Mouse (Mus musculus) macrophage (primary cell): Measurements from ENCODE around the gene Ckap4. TPM values are rescaled to one million over a fixed set of nuclear protein-coding genes. Genes with fewer than 3 reads are reported as not detected.

ENCODE experiments used
- H3K27ac ChIP-seq: fragments of 350-480 bp; formaldehyde crosslinking; 2 replicates; pipeline ENCODE4 v1.9.0; 2021
- H3K36me3 ChIP-seq: fragments of 350-480 bp; formaldehyde crosslinking; 2 replicates; pipeline ENCODE4 v1.9.0; 2021; ENCODE audit errors: inconsistent target
- H3K4me3 ChIP-seq: fragments of 350-480 bp; formaldehyde crosslinking; 2 replicates; pipeline ENCODE4 v1.9.0; 2021; ENCODE audit errors: inconsistent target
- H3K79me2 ChIP-seq: fragments of 350-480 bp; formaldehyde crosslinking; 2 replicates; pipeline ENCODE4 v1.9.0; 2021; ENCODE audit errors: inconsistent target
- WGBS: methylation state at CpG from one replicate; pipeline ENCODE4 v1.1.7; 2026; ENCODE audit warnings: inconsistent platforms; ENCODE audit not compliant: missing documents; 5-methylcytosine and 5-hydroxymethylcytosine counted together
- polyA plus RNA-seq: library from polyadenylated mRNA; stranded (reverse); fragments of 250-400 nt; gene quantifications from 3 replicates; pipeline ENCODE4 v1.2.4, GENCODE M21; 2018; ENCODE audit warnings: inconsistent platforms

The Ckap4 gene
- polyA plus RNA-seq, 1 experiment from 2014 or later = 15.0 TPM

DNA sequence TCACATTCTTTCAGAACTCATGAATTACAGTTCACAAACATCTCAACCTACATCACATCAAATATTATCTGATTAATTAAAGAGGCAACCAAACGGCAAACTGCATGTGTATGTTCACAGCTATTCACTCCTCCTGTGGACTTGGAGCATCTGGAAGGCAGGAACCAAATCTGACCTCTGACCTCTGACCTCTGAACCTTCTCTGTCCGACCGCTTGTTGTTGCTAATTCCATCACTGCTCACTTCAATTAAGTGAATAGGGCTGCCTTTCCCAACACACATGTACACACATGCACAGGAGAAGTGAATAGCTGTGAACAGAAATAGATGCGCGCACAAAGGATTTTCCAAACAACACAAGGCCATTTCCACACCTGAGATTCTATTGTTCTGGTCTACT is 28.3 kb upstream of the Ckap4 start:
- H3K4me3 ChIP-seq = no peak overlapping the region
- 94% methylated on average over 5 of the region's 5 CpGs for WGBS
- H3K27ac ChIP-seq = no peak overlapping the region
- H3K79me2 ChIP-seq = no peaks in the 10 kb centered on the region
- H3K36me3 ChIP-seq = no peaks in the 10 kb centered on the region

- Histone ChIP-seq H3K36me3 (no peaks in the 10 kb centered on the region), H3K79me2 (no peaks in the 10 kb centered on the region), H3K4me3 (no peak overlapping the region), H3K27ac (no peak overlapping the region)
- WGBS = 96% methylated on average over 4 of the region's 4 CpGs
These were observed 26.1 kb upstream of the Ckap4 start for GRCm38 (mm10) chr10:84559986-84560385.

- H3K4me3 ChIP-seq = no peak overlapping the region
- H3K79me2 ChIP-seq = no peaks in the 10 kb centered on the region
- no peaks in the 10 kb centered on the region for H3K36me3 ChIP-seq
- H3K27ac ChIP-seq = no peak overlapping the region
- WGBS = 89% methylated on average over 1 of the region's 1 CpGs
These were observed 24.6 kb upstream of the Ckap4 start for GRCm38 (mm10) chr10:84558511-84558910.

- no peaks in the 10 kb centered on the region for H3K79me2 ChIP-seq
- no peak overlapping the region for H3K27ac ChIP-seq
- no peaks in the 10 kb centered on the region for H3K36me3 ChIP-seq
- WGBS = 27% methylated on average over 2 of the region's 2 CpGs
- H3K4me3 ChIP-seq = no peak overlapping the region
These were observed 22.3 kb upstream of the Ckap4 start for GRCm38 (mm10) chr10:84556120-84556519.

GRCm38 (mm10) chr10:84554291-84555009 is 20.6 kb upstream of the Ckap4 start:
- H3K79me2 ChIP-seq = no peaks in the 10 kb centered on the region
- WGBS = 41% methylated on average over 5 of the region's 6 CpGs
- H3K27ac ChIP-seq = no peak overlapping the region
- no peak overlapping the region for H3K4me3 ChIP-seq
- H3K36me3 ChIP-seq = no peaks in the 10 kb centered on the region

DNA sequence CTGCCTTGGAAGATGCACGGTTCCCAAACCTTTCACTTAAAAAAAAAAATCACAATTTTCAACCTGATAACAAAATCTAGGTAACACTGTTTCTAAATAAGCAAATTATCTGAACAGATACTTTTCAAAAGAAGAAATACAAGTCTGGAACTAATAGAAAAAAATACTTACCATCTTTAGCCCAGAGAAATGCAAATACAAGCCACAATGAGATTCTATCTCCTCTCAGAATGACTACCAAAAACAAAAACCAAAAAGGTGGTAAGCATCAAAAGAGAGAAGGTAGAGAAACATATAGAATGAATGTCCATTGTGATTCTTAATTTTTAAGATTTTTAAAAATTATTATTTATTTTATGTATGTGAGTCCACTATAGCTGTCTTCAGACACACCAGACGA is 18.6 kb upstream of the Ckap4 start:
- 95% methylated on average over 2 of the region's 2 CpGs for WGBS
- H3K4me3 ChIP-seq = no peak overlapping the region
- no peaks in the 10 kb centered on the region for H3K79me2 ChIP-seq
- no peak overlapping the region for H3K27ac ChIP-seq
- H3K36me3 ChIP-seq = no peaks in the 10 kb centered on the region

DNA sequence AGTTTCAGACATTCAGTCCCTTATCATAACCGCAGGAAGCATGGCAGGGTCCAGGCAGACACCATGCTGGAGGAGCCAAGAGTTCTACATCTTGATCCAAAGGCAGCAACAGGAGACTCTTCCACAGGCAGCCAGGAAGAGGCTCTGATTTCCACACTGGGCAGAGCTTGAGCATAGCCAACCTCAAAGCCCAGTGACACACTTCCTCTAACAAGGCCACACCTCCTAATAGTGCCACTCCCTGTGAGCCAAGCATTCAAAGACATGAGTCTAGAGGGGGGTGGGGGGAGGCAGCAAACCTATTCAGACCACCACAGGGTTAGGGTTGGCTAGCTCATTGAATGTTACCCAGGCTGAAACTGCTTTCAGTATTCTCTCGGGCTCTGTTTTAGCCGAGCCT is 18.0 kb upstream of the Ckap4 start:
- 95% methylated on average over 3 of the region's 3 CpGs for WGBS
- H3K27ac ChIP-seq = no peak overlapping the region

DNA sequence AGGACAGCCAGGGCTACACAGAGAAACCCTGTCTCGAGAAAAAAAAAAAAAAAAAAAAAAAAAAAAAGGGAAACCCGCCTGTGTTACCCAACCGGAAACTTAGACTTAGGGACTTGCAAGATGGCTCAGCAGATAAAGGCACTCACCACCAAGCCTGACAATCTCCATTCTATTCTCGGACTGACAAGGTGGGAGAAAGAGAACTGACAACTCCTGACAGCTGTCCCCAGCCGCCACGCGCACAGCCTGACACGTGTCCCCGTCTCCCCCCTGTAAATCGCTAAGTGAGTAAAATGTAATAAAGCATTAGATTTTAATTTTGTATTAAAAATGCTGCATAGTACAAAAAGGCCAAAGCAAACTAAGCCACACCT is 16.0 kb upstream of the Ckap4 start:
- H3K36me3 ChIP-seq = no peaks in the 10 kb centered on the region
- peak overlapping the region; percentile 10; the same call in 1 of the 2 replicates for H3K4me3 ChIP-seq
- H3K79me2 ChIP-seq = no peaks in the 10 kb centered on the region
- WGBS = under 1% methylated on average over 9 of the region's 10 CpGs
- H3K27ac ChIP-seq = peak overlapping the region; percentile 73

More for the DNA sequence above, 18.0 kb upstream of the Ckap4 start:
- H3K79me2 ChIP-seq = no peaks in the 10 kb centered on the region
- H3K36me3 ChIP-seq = no peaks in the 10 kb centered on the region
- H3K4me3 ChIP-seq = no peak overlapping the region

DNA sequence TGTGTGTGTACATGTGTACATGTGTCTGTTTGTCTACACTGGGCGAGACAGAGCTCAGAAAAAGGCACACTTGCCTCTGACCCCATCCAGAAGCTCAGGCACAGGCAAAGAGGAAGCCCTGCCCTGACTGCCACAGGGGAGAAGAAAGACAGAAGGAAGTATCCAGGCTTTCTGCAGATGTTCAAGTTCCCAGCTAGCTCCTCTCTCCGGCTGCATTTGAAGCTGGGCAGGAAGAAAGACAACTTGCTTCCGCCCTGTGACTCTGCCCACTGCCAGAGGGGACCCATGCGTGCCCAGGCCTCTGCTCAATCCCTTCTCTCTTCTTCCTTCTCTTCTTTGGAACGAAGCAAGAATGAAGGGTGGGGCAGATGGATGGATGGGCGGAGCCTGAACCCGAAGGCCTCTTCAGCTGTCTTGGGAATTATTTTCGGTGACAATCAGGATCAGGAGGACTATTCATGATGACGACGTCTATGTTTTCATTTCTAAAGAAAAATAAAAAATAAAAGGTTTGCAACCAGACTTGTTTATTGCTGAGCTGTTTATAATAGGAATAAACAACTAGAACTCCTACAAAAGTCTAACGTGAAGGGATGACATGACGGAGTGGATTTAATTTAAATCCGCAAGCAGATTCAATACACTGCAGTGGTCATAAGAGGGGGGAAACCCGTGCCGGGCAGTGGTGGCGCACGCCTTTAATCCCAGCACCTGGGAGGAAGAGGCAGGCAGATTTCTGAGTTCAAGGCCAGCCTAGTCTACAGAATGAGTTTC is 15.5 kb upstream of the Ckap4 start:
- Histone ChIP-seq H3K4me3 (no peak overlapping the region), H3K79me2 (no peaks in the 10 kb centered on the region), H3K36me3 (no peaks in the 10 kb centered on the region), H3K27ac (peak overlapping the region; percentile 73)
- 35% methylated on average over 16 of the region's 17 CpGs for WGBS

- Histone ChIP-seq H3K36me3 (no peaks in the 10 kb centered on the region), H3K27ac (no peak overlapping the region), H3K79me2 (no peaks in the 10 kb centered on the region), H3K4me3 (no peak overlapping the region)
- WGBS = 79% methylated on average over 7 of the region's 7 CpGs
These were observed 11.2 kb upstream of the Ckap4 start for GRCm38 (mm10) chr10:84544841-84545610.

DNA sequence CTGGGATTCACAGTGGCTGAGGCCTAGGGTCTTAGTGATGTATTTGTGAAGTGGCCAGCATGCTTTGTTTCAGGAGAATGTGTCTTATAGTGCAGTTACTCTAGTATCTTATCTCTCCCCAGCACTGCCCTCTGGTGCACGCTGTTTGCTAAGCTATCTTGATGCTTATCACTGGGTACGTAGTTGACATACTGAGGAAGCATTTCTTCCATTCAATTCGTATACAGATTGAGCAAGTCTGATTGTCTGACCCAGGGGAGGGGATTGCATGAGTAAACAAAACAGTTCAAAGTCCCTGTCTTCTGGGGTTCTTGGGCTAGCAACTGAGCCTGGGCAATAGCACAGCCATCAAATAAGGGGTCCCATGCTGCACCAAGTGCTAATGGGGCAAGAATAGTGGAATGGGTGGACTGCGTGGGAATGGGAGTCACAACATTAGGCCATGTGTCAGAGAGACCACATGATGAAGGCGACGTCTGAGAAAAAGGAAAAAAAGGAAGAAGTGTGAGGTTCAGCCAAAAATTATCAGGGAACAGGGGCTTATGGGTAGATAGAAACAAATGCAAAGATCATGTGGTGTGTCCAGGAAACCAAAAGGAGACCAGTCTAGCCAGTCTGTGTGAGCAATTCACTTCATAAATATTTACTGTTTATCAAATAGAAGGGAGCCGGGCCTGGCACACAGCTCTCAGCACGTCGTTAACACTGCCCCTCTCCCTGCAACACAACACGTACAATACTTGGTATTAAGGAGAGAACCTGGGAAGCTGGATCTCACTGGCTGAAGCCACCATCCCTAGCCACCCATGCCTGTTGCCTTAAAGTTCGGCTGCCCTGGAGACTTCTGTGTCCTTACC is 9.2 kb upstream of the Ckap4 start:
- H3K36me3 ChIP-seq = no peaks in the 10 kb centered on the region
- H3K4me3 ChIP-seq = no peak overlapping the region
- H3K79me2 ChIP-seq = no peaks in the 10 kb centered on the region
- H3K27ac ChIP-seq = no peak overlapping the region
- 55% methylated on average over 11 of the region's 11 CpGs for WGBS

GRCm38 (mm10) chr10:84539651-84540050 is 5.8 kb upstream of the Ckap4 start:
- WGBS = 95% methylated on average over 6 of the region's 6 CpGs
- H3K4me3 ChIP-seq = no peak overlapping the region
- H3K79me2 ChIP-seq = no peaks in the 10 kb centered on the region
- no peak overlapping the region for H3K27ac ChIP-seq
- H3K36me3 ChIP-seq = no peaks in the 10 kb centered on the region

- no peak overlapping the region for H3K27ac ChIP-seq
- H3K79me2 ChIP-seq = peaks cover 24% of the 10 kb centered on the region
- WGBS = 70% methylated on average over 4 of the region's 4 CpGs
These were observed 2.0 kb upstream of the Ckap4 start for GRCm38 (mm10) chr10:84535859-84536258.

GRCm38 (mm10) chr10:84535458-84535857 is 1.6 kb upstream of the Ckap4 start:
- H3K79me2 ChIP-seq = peaks cover 28% of the 10 kb centered on the region
- no peak overlapping the region for H3K4me3 ChIP-seq
- no peak overlapping the region for H3K27ac ChIP-seq
- H3K36me3 ChIP-seq = no peaks in the 10 kb centered on the region
- 39% methylated on average over 5 of the region's 5 CpGs for WGBS

More at GRCm38 (mm10) chr10:84535859-84536258, 2.0 kb upstream of the Ckap4 start:
- H3K4me3 ChIP-seq = no peak overlapping the region
- H3K36me3 ChIP-seq = no peaks in the 10 kb centered on the region
